Mouse (Mus musculus) embryonic facial prominence, embryonic 10.5 days (tissue): ENCODE measurements at regions not wholly inside any gene's neighbourhood (a gene's known extent, or its start where the extent isn't known, plus 50 kb on each side); places are given as distances from the start of the nearest gene placed in this dataset.
"Not testable (repeated sequence)": the region's sequence is repeated elsewhere in the genome, so short reads cannot be mapped to it uniquely, and the experiment has no call there.

ENCODE experiments used
- DNase-seq: peaks from one replicate; pipeline ENCODE4 v3.0.0-alpha.2; 2017; ENCODE audit warnings: low spot score
- H3K27ac ChIP-seq: fragments of 300-500 bp; sonication (generic); replicated peaks from 2 replicates; pipeline ENCODE4 v1.5.1; 2016; ENCODE audit warnings: mild to moderate bottlenecking
- H3K27me3 ChIP-seq: fragments of 300-500 bp; sonication (generic); replicated peaks from 2 replicates; pipeline ENCODE4 v1.6.1; 2016; ENCODE audit warnings: low read depth, mild to moderate bottlenecking; ENCODE audit not compliant: poor library complexity, severe bottlenecking
- H3K36me3 ChIP-seq: fragments of 300-500 bp; sonication (generic); replicated peaks from 2 replicates; pipeline ENCODE4 v1.6.1; 2016; ENCODE audit warnings: mild to moderate bottlenecking, moderate library complexity
- H3K4me1 ChIP-seq: fragments of 300-500 bp; sonication (generic); 2 replicates; pipeline ENCODE4 v1.6.1; 2016
- H3K4me3 ChIP-seq: fragments of 300-500 bp; sonication (generic); 2 replicates; pipeline ENCODE4 v1.5.1; 2016; ENCODE audit warnings: mild to moderate bottlenecking, moderate library complexity
- H3K9me3 ChIP-seq: fragments of 300-500 bp; sonication (generic); 2 replicates; pipeline ENCODE4 v1.6.1; 2016; ENCODE audit warnings: mild to moderate bottlenecking
- WGBS: fragments of 180-500 bp; shearing (Covaris S2); methylation state at CpG from one replicate; pipeline ENCODE4 v1.1.7; 2016; 5-methylcytosine and 5-hydroxymethylcytosine counted together

DNA sequence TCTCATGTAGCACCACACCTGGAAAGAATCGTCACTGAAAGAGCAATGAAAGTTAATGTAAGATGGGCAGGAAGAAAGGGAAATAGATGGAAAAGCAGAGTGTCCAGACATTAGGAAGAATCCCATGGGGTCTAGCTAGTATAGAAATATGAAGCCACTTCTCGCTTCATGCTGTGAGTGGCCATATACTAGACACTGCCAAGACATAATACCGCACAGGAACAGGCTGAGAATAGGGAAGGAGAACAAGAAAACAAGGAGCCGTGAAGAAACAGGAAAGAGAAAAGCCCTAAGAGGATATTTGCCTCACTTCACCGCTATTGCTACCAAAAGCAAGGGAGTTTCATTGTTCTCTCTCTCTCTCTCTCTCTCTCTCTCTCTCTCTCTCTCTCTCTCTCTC, 171.4 kb downstream of the Kctd12 start:
- peaks cover 12% of the 10 kb centered on the region for H3K4me1 ChIP-seq
- H3K27me3 ChIP-seq, result no peaks in the 10 kb centered on the region
- no peaks in the 10 kb centered on the region for H3K9me3 ChIP-seq
- H3K36me3 ChIP-seq, result no peaks in the 10 kb centered on the region
- 63% methylated on average over 5 of the region's 5 CpGs for WGBS
- DNase-seq, result no peak
- H3K27ac ChIP-seq, result no peak overlapping the region
- no peak overlapping the region for H3K4me3 ChIP-seq

DNA sequence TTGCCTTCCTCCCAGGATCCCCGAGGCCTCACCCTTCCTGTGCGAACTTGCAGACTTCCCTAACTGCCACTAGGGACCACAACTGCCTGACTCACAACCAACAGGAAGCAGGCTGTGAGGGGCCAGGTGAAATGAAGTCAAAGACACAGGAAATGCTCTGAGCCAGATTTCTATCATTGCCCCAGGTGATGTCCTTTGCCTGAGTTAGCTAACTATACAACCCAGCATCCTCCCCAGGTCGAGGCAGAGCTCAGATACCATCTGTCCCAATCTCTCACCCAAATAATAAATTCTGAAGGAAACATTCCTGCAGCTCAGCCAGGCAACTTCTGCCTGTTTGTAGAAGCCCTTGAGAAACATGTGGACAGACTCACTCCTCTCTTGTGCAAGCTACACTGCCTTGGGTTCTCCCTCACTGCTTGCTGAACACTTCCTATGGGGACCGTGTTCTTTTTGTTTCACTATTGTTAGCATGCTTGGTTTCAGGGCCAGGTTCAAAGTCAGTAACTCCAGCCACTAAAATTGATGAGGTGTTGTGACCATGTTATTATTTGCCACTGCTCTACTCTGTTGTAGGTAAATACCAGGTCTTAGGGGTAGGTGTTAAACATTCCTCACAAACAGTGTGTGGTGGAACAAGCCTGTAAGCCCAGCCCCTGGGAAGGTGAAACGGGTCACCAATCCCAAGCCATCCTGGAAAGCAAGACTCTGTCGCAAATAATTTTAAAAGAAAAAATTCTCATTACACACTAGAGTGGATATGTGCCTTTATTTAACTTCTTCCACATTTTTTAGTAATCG, 172.1 kb downstream of the Kctd12 start:
- WGBS, result 69% methylated on average over 7 of the region's 7 CpGs
- no peaks in the 10 kb centered on the region for H3K27me3 ChIP-seq
- no peak overlapping the region for H3K27ac ChIP-seq
- peaks cover 12% of the 10 kb centered on the region for H3K4me1 ChIP-seq
- peak; percentile 13 for DNase-seq
- no peak overlapping the region for H3K4me3 ChIP-seq
- no peaks in the 10 kb centered on the region for H3K36me3 ChIP-seq
- H3K9me3 ChIP-seq, result no peaks in the 10 kb centered on the region

DNA sequence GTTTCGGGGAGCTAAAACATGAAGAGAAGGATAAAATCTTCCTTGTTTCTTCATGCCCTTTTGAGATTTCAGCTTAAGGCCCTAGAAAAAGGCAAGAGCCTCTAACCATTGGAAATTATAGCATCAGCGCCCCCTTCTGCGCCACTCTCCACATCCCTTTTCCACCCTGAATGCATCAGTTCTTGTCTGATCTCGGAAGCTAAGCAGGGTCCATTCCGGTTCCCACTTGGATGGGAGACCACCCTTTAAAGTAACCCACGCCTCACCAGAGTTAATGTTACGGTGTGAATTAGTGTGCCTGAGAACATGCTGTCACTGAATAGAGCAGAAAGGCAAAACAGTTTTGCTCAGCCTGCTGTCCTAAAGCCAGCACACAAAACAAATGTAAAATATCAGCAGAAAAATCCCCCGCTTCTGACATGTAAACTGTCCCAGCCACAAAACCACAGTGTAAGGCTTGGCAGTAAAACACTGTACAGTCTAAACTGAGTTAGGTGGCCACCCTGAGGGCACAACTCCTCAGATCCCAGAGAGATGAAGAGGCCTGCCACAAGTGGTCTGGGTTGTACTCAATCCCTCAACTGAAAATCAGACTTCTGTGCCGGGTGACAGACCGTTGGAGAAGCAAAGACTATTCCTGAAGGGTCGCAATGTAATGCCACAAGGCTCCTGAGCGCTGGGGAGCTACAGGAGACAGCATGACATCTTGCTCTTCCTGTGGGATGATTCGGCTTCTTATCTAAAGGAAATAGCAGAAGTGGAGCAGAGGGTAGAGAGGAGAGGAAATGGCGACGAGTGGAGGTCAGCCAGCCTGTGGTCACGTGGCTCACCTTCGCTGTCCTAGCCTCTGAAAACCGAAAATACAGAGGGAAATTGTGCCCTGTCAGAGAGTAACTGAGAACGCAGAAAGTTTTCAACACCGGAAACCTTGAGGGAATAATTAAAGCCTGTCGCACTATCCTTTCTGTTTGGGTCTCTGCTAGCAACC, 176.2 kb downstream of the Kctd12 start:
- H3K27ac ChIP-seq, result peak overlapping the region; percentile 63
- 53% methylated on average over 21 of the region's 21 CpGs for WGBS
- H3K9me3 ChIP-seq, result no peaks in the 10 kb centered on the region
- peak; percentile 38 for DNase-seq
- H3K27me3 ChIP-seq, result no peaks in the 10 kb centered on the region
- peaks cover 12% of the 10 kb centered on the region for H3K4me1 ChIP-seq
- H3K36me3 ChIP-seq, result no peaks in the 10 kb centered on the region
- H3K4me3 ChIP-seq, result no peak overlapping the region

DNA sequence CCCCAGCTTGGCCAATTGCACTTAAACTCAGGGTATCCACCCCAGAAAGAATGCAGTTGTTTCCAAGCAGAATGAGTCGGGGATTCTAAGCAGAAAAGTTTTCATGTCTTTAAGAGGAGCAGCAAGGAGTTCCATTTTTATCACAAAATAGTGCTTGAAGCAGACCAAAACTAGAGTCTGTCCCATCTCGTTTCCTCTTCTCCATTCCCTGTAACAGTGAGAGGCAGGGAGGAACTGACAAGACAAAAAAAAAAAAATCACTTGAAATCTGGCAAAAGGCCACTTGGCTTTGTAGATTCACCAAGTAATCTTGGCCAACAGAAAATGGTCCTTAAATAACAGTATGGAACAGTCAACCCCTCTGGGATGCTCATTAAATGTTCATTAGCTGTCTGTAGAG, 186.8 kb downstream of the Kctd12 start:
- H3K27ac ChIP-seq, result no peak overlapping the region
- H3K4me3 ChIP-seq, result no peak overlapping the region
- no peak for DNase-seq
- H3K27me3 ChIP-seq, result no peaks in the 10 kb centered on the region
- 88% methylated on average over 2 of the region's 2 CpGs for WGBS
- H3K4me1 ChIP-seq, result no peaks in the 10 kb centered on the region
- no peaks in the 10 kb centered on the region for H3K36me3 ChIP-seq
- H3K9me3 ChIP-seq, result no peaks in the 10 kb centered on the region

DNA sequence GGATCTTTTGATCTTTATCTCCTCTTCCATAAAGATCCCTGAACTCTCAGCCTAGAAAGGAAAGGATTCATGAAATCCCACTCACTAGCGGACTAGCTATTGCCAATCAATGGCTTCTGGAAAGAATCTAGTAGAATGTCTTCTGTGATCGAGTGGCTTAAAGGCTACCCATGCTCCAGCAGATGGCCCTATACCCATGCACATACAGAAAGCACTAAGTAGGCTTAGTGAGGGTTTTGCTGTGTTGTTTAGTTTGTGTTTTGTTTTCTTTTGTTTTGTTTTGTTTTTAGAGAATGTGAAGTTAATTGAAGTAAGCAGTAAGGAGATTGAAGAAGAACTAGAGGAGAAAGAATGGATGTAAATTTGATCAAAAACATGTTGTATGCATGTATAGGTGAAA, 187.5 kb downstream of the Kctd12 start:
- Histone ChIP-seq H3K36me3 (no peaks in the 10 kb centered on the region), H3K27me3 (no peaks in the 10 kb centered on the region)
- WGBS, result 91% methylated on average over 2 of the region's 2 CpGs

DNA sequence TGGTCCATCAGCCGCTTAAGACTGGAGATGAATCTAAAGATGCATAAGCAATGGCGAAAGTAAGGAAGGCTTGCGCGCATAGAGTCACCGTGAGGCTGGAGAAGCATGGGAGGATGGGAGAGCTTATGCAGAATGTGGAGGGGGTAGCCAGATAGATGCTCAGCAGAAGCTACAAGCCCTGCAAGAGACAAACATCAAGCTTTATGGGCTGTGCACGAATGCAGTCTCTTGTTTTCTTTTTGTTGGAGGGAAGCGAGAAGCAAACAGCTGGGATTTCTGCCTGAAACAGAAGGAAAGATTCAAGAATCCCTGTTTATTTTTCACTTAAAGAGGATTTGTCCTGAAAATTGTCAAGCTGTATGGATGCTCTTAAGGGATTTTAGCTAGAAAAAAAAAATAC, 188.7 kb downstream of the Kctd12 start:
- Histone ChIP-seq H3K9me3 (no peaks in the 10 kb centered on the region), H3K27ac (no peak overlapping the region), H3K36me3 (no peaks in the 10 kb centered on the region), H3K27me3 (no peaks in the 10 kb centered on the region), H3K4me1 (no peaks in the 10 kb centered on the region), H3K4me3 (no peak overlapping the region)
- WGBS, result 87% methylated on average over 7 of the region's 7 CpGs
- no peak for DNase-seq

More for the DNA sequence above, 187.5 kb downstream of the Kctd12 start:
- Histone ChIP-seq H3K27ac (no peak overlapping the region), H3K9me3 (no peaks in the 10 kb centered on the region), H3K4me1 (no peaks in the 10 kb centered on the region), H3K4me3 (no peak overlapping the region)
- DNase-seq, result no peak

DNA sequence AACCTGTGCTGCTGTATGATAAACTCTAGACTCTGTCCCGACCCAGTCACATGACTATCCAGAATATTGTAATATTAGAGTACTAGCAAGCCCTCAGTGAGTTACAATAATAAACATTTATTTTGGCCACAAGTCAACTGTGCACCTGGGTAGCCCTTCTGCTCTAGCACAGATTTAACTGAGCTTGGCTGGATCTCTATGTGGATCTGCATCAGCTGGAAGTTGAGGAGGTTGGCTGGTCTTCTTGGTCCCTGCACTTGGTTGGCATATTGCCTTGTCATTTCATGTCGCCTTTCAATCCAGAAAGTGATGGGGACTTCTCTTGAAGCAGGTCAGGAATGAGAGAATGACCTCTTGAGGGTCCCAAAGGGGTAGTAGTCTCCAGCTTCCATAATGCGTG, 191.5 kb downstream of the Kctd12 start:
- H3K27ac ChIP-seq, result no peak overlapping the region
- 85% methylated on average over 3 of the region's 3 CpGs for WGBS
- no peaks in the 10 kb centered on the region for H3K4me1 ChIP-seq
- H3K36me3 ChIP-seq, result no peaks in the 10 kb centered on the region
- H3K4me3 ChIP-seq, result no peak overlapping the region
- no peak for DNase-seq
- no peaks in the 10 kb centered on the region for H3K27me3 ChIP-seq
- H3K9me3 ChIP-seq, result no peaks in the 10 kb centered on the region

DNA sequence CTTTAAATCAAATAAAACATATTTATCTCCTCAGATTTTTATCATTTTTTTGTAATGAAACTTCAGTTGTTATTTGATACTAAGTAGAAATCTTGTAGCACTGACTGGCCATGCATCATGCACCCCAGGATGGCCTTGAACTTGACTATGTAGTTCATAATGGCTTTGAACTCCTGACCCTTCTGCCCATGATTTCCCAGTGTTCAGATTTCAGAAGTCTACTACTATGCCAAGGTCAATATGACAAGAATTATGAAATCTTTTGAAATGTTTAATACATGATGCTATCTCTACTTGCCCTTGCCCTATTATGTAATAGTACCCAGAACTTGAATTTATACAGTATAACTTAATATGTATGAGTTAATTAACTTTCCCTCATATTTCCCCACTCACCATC, 200.2 kb downstream of the Kctd12 start:
- no peaks in the 10 kb centered on the region for H3K36me3 ChIP-seq
- no peaks in the 10 kb centered on the region for H3K9me3 ChIP-seq
- no peak overlapping the region for H3K4me3 ChIP-seq
- H3K27ac ChIP-seq, result no peak overlapping the region
- H3K27me3 ChIP-seq, result no peaks in the 10 kb centered on the region
- no peaks in the 10 kb centered on the region for H3K4me1 ChIP-seq
- DNase-seq, result no peak

DNA sequence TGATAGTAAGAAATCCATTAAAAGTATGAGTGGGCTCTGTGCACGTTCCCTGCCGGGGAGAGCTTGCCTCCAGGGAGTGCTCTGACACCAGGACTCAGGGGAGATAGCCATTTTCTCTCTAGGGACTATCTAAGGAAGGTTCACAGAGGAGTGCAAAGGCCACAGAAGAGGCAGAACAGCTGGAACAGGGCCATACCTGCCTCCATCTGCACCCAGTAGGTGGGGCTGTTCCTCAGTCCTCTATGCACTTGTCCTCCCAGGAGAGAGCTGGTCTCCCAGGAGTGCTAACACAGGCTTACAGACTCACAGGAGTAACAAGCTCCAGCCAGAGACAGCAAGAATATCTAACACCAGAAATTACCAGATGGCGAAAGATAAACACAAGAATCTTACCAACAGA, 212.7 kb downstream of the Kctd12 start:
- Histone ChIP-seq H3K9me3 (no peaks in the 10 kb centered on the region), H3K4me3 (no peak overlapping the region), H3K27me3 (no peaks in the 10 kb centered on the region), H3K4me1 (no peaks in the 10 kb centered on the region), H3K27ac (no peak overlapping the region), H3K36me3 (no peaks in the 10 kb centered on the region)
- DNase-seq, result no peak
- WGBS, result 69% methylated on average over 3 of the region's 3 CpGs

DNA sequence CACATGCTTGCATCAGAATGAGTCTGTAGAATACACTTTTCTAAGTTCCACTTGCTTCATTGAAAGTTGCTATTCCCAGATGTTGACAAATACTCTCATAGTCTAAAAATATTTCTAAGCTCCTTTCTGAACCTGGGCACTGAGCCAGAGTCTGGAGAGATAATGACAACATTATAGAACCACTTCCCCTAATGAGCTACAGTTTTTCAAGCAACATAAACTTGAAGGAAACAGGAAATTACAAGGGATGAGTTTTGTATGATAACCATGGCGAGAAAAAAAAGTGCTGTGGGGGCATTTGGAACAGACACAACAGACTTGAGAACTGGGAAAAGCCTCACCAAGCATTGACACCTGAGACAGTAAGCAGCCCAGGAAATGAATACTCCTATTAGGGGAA, 233.8 kb downstream of the Kctd12 start:
- no peaks in the 10 kb centered on the region for H3K9me3 ChIP-seq
- H3K27ac ChIP-seq, result no peak overlapping the region
- no peaks in the 10 kb centered on the region for H3K4me1 ChIP-seq
- H3K36me3 ChIP-seq, result no peaks in the 10 kb centered on the region
- H3K4me3 ChIP-seq, result no peak overlapping the region
- DNase-seq, result no peak
- 71% methylated on average over 1 of the region's 1 CpGs for WGBS
- H3K27me3 ChIP-seq, result no peaks in the 10 kb centered on the region

DNA sequence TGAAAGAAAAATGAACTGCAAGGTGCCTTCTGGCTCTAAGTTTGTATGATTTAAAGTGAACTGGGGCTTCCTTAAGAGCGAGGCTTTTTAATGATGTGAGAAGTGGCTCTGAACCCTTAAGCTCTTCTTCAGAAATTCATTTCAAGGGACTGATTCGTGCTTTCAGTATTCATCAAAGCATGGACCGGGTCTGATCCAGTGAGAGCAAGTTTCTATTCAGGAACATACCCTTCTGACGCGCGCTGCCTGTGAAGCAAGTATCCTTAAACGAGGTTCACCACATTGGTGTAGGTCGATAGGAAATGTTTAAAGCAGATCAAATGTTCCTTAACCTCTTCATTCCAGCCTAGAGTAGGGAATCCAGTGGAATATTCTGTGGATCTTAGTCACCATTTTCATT, 240.1 kb downstream of the Kctd12 start:
- Histone ChIP-seq H3K9me3 (no peaks in the 10 kb centered on the region), H3K4me3 (no peak overlapping the region), H3K36me3 (no peaks in the 10 kb centered on the region), H3K27me3 (no peaks in the 10 kb centered on the region), H3K4me1 (peaks cover 2% of the 10 kb centered on the region), H3K27ac (no peak overlapping the region)
- no peak for DNase-seq
- 87% methylated on average over 8 of the region's 8 CpGs for WGBS

DNA sequence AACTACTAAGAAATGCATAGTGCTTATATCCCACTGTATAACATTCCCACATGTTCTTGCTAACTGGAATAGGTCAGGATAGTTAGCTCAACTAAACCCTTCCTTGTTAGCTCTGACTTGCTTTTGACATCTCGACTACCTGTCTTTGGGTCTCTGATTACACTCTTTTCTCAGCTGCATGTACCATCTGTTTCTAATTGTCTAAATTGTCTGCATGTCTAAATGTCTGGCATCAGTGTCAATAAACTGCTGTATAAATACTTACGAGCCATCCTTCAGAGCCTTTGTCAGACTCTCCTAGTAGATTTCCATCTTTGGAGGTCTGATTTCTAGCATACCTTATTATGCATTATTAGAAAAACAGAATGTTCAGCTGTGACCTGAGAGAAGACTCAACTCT, 245.8 kb downstream of the Kctd12 start:
- 0 out of 2 replicates have a peak overlapping the region, but pooled peaks have one; percentile 51 for H3K27ac ChIP-seq
- H3K4me1 ChIP-seq, result peaks cover 21% of the 10 kb centered on the region
- 32% methylated on average over 2 of the region's 2 CpGs for WGBS
- H3K36me3 ChIP-seq, result no peaks in the 10 kb centered on the region
- DNase-seq, result no peak
- no peaks in the 10 kb centered on the region for H3K27me3 ChIP-seq
- no peaks in the 10 kb centered on the region for H3K9me3 ChIP-seq
- no peak overlapping the region for H3K4me3 ChIP-seq

DNA sequence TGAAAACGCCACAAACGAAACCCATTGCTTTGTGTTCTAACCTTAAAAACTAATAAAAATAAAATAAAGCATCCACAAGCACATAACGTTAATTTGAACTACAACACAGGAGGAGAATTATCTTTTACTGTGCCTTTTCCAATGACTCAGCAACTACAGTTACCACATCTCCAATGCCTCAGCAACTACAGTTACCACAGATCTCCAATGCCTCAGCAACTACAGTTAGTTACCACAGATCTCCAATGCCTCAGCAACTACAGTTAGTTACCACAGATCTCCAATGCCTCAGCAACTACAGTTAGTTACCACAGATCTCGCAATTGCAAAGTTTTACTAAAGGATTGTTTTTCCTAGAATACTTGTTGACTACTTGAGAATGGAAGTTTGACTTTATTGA, 248.7 kb downstream of the Kctd12 start:
- H3K9me3 ChIP-seq, H3K36me3 ChIP-seq, H3K27ac ChIP-seq, H3K4me3 ChIP-seq, H3K27me3 ChIP-seq, DNase-seq: not testable (repeated sequence)
- WGBS, result 94% methylated on average over 4 of the region's 4 CpGs
- peaks cover 24% of the 10 kb centered on the region for H3K4me1 ChIP-seq
